Mouse (Mus musculus): ENCODE results near the gene H60b. TPM values are rescaled to one million over a fixed set of nuclear protein-coding genes. Genes with fewer than 3 reads are reported as not detected.

The H60b gene
- polyA plus RNA-seq, 1 experiment from 2014 or later, result 0.48 TPM

GRCm38 (mm10) chr10:22302344-22303057 lies 144.1 kb downstream of the H60b start:
- Histone ChIP-seq H3K4me1 (no peaks in the 10 kb centered on the region), H3K9me3 (no peaks in the 10 kb centered on the region), H3K4me3 (no peak overlapping the region), H3K27me3 (replicated peaks) (no peaks in the 10 kb centered on the region), H3K4me2 (replicated peaks) (no peak overlapping the region), H3K9ac (no peak overlapping the region), H3K27ac (no peak overlapping the region), H3K36me3 (no peaks in the 10 kb centered on the region)
- no peak for ATAC-seq (ENCODE audit: low FRiP score, low read depth)
- 83% methylated on average over 5 of the region's 5 CpGs for WGBS

DNA sequence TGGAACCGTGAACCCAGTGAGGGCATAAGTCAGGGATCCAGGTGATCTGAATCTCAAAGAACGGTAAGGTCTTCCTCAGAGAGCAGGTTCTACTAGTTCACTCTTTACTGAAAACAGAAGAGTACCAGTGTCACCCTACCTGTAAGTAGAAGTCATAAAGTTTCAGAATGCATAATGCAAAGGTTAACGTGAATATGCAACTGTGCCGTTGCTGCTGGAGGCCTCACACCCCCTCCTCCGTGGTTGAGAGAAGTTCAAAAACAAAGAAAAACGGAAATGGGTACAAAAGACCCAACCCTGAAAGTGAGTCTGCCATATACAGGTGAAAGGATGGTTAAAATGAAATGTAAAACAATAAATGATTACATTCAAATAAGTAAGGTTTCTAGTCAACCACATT lies 145.3 kb downstream of the H60b start:
- H3K9ac ChIP-seq, result no peak overlapping the region
- H3K4me2 ChIP-seq (replicated peaks), result no peak overlapping the region
- H3K36me3 ChIP-seq, result no peaks in the 10 kb centered on the region
- no peak overlapping the region for H3K27ac ChIP-seq
- no peaks in the 10 kb centered on the region for H3K27me3 ChIP-seq (replicated peaks)
- H3K4me3 ChIP-seq, result no peak overlapping the region
- 89% methylated on average over 6 of the region's 6 CpGs for WGBS
- no peaks in the 10 kb centered on the region for H3K4me1 ChIP-seq
- ATAC-seq (ENCODE audit: low FRiP score, low read depth), result no peak
- H3K9me3 ChIP-seq, result no peaks in the 10 kb centered on the region

DNA sequence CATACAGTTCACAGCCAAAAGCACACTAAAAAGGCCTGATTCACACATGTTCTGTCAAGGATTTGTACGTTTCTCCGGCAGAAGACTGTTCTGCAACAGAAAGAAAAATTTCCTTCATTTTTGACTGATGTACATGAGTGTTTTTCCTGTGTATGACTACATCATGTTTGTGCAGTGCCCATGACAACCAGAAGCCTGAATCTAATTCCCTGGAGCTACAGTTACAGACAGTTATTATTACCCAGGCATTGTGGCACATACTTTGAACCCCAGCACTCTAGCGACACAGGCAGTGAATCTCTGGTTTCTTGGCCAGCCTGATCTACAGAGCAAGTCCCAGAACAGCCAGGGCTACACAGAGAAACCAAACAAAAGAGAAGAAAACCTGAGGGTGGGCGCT lies 147.4 kb downstream of the H60b start:
- 89% methylated on average over 4 of the region's 4 CpGs for WGBS
- H3K36me3 ChIP-seq, result no peaks in the 10 kb centered on the region
- H3K4me1 ChIP-seq, result no peaks in the 10 kb centered on the region
- ATAC-seq (ENCODE audit: low FRiP score, low read depth), result no peak
- H3K27ac ChIP-seq, result no peak overlapping the region
- no peak overlapping the region for H3K4me3 ChIP-seq
- no peaks in the 10 kb centered on the region for H3K27me3 ChIP-seq (replicated peaks)
- H3K9ac ChIP-seq, result no peak overlapping the region
- H3K4me2 ChIP-seq (replicated peaks), result no peak overlapping the region
- H3K9me3 ChIP-seq, result no peaks in the 10 kb centered on the region

GRCm38 (mm10) chr10:22306452-22306851 lies 148.1 kb downstream of the H60b start:
- WGBS, result 66% methylated on average over 4 of the region's 4 CpGs
- Histone ChIP-seq H3K27me3 (replicated peaks) (no peaks in the 10 kb centered on the region), H3K9me3 (no peaks in the 10 kb centered on the region), H3K4me2 (replicated peaks) (no peak overlapping the region), H3K9ac (no peak overlapping the region), H3K36me3 (no peaks in the 10 kb centered on the region), H3K27ac (no peak overlapping the region), H3K4me1 (no peaks in the 10 kb centered on the region), H3K4me3 (no peak overlapping the region)
- no peak for ATAC-seq (ENCODE audit: low FRiP score, low read depth)

DNA sequence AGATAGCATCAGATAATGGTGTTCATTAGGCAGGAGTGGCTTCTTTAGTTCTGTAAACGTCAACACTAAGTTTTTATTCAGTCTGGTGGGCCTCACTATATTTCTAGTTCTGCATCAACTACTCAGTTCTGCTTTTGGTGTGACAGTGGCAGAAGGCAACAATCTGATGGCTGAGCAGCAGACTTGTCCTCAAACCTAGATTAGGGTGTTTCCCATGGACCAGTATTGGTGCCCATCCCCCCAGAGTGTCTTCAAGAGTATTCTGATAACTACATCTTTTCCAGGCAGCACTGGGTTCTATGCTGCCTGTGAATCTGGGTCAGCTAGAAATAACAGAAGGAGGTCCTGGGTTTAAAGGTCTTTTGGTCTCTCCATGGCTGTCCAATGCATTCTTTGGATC lies 149.8 kb downstream of the H60b start:
- ATAC-seq (ENCODE audit: low FRiP score, low read depth), result no peak
- no peaks in the 10 kb centered on the region for H3K27me3 ChIP-seq (replicated peaks)
- H3K36me3 ChIP-seq, result no peaks in the 10 kb centered on the region
- H3K4me3 ChIP-seq, result no peak overlapping the region
- H3K27ac ChIP-seq, result no peak overlapping the region
- no peaks in the 10 kb centered on the region for H3K4me1 ChIP-seq
- no peak overlapping the region for H3K4me2 ChIP-seq (replicated peaks)
- WGBS, result 72% methylated on average over 1 of the region's 1 CpGs
- H3K9ac ChIP-seq, result no peak overlapping the region
- H3K9me3 ChIP-seq, result no peaks in the 10 kb centered on the region

GRCm38 (mm10) chr10:22322858-22323257 lies 164.5 kb downstream of the H60b start:
- ATAC-seq (ENCODE audit: low FRiP score, low read depth), result no peak
- Histone ChIP-seq H3K27me3 (replicated peaks) (no peaks in the 10 kb centered on the region), H3K27ac (no peak overlapping the region), H3K9me3 (no peaks in the 10 kb centered on the region), H3K4me2 (replicated peaks) (no peak overlapping the region), H3K36me3 (no peaks in the 10 kb centered on the region), H3K4me1 (no peaks in the 10 kb centered on the region), H3K4me3 (no peak overlapping the region), H3K9ac (no peak overlapping the region)
- WGBS, result 90% methylated on average over 2 of the region's 2 CpGs

Other genes starting within 250 kb of the H60b start
- gene 4930444G20Rik, start 90.5 kb upstream of the H60b start, polyA plus RNA-seq (2016; fragmentation: Nextera tagmentation; extraction: Ambion mirVana), result not detected in 2 replicates
- gene E030030I06Rik, start 9.3 kb upstream of the H60b start, polyA plus RNA-seq (2016; fragmentation: Nextera tagmentation; extraction: Ambion mirVana), result 11.1 and 14.7 TPM in 2 replicates
- 4.9 and 5.8 TPM in 2 replicates for gene Raet1e, start within 50 bp of the H60b start, polyA plus RNA-seq (2016; fragmentation: Nextera tagmentation; extraction: Ambion mirVana)
- gene Raet1d, start 202.0 kb downstream of the H60b start, polyA plus RNA-seq (2016; fragmentation: Nextera tagmentation; extraction: Ambion mirVana), result 9.5 and 10.3 TPM in 2 replicates